Mouse (Mus musculus): ENCODE results near the gene Olig1. TPM values are rescaled to one million over a fixed set of nuclear protein-coding genes. Genes with fewer than 3 reads are reported as not detected.

The Olig1 gene
- total and polyA plus RNA-seq, 2 experiments from 2014 or later = 199 to 249 TPM

- peak overlapping the region; percentile 45 for H3K27ac ChIP-seq
- peaks cover 84% of the 10 kb centered on the region for H3K27me3 ChIP-seq (ENCODE audit: insufficient read depth, low read length)
- peak overlapping the region; percentile 52; the same call in 1 of the 2 replicates for H3K9ac ChIP-seq (replicated peaks; ENCODE audit: low read length)
- TF ChIP-seq CTCF (IDR thresholded peaks at IDR 0.05; ENCODE audit: low read depth) = no peak
- no peak for ATAC-seq
- H3K4me2 ChIP-seq (ENCODE audit: low read depth, low read length) = peak overlapping the region; percentile 38
- 5% methylated on average over 30 of the region's 30 CpGs for WGBS
- peak overlapping the region; percentile 38 for H3K4me3 ChIP-seq (ENCODE audit: low read length)
- no peaks in the 10 kb centered on the region for H3K36me3 ChIP-seq (ENCODE audit: insufficient read depth, low read length)
- DNase-seq (ENCODE audit: low spot score) = no peak
- no peaks in the 10 kb centered on the region for H3K9me3 ChIP-seq (ENCODE audit: low read length)
- H3K4me1 ChIP-seq (ENCODE audit: insufficient read depth, low read length) = peaks cover 8% of the 10 kb centered on the region; the same call in 1 of the 2 replicates
Measured at GRCm38 (mm10) chr16:91228238-91229071, 41.1 kb upstream of the Olig1 start.

DNA sequence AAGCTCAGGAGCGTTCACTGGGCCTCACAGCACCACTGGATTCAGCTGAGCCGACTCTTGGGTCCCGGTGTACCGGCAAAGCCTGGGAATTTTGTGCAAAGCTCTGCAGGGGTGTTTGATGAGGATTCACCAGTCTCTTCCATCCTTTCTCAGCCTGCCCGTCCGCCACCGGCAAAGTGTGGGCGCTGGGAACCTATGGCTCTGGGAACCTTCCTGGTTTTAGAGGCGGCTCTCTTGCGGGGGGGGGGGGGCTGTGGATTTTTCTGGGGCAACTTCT lies 40.6 kb upstream of the Olig1 start:
- H3K36me3 ChIP-seq (ENCODE audit: insufficient read depth, low read length) = no peaks in the 10 kb centered on the region
- H3K9ac ChIP-seq (replicated peaks; ENCODE audit: low read length) = peak overlapping the region; percentile 35; the same call in 1 of the 2 replicates
- peak overlapping the region; percentile 45 for H3K27ac ChIP-seq
- H3K27me3 ChIP-seq (ENCODE audit: insufficient read depth, low read length) = peaks cover 84% of the 10 kb centered on the region
- 1% methylated on average over 10 of the region's 10 CpGs for WGBS
- H3K9me3 ChIP-seq (ENCODE audit: low read length) = no peaks in the 10 kb centered on the region
- peaks cover 8% of the 10 kb centered on the region; the same call in 1 of the 2 replicates for H3K4me1 ChIP-seq (ENCODE audit: insufficient read depth, low read length)
- DNase-seq (ENCODE audit: low spot score) (no peak), ATAC-seq (no peak)
- peak overlapping the region; percentile 38 for H3K4me3 ChIP-seq (ENCODE audit: low read length)
- peak overlapping the region; percentile 38 for H3K4me2 ChIP-seq (ENCODE audit: low read depth, low read length)
- no peak for TF ChIP-seq CTCF (IDR thresholded peaks at IDR 0.05; ENCODE audit: low read depth)

DNA sequence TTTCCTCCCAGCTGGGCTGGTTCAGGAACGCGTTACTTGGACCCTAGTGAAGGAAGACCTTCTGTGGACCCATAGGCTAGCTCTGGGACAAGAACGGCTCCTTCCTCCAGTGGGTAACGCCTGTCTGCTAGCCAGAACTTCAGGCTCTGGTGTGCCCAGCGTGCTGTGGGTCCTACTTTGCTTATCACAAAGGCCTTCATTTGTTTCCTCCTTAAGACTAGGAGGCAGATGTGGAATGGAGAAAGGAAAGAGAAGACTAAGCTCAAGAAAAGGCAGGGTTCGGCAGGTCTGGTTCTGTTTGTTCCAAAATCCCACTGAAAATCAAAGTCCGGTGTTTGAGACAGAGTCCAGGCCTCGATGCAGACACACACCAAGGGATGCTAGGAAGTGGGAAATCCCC lies 39.9 kb upstream of the Olig1 start:
- H3K36me3 ChIP-seq (ENCODE audit: insufficient read depth, low read length) = no peaks in the 10 kb centered on the region
- H3K4me3 ChIP-seq (ENCODE audit: low read length) = peak overlapping the region; percentile 38
- peak overlapping the region; percentile 38 for H3K4me2 ChIP-seq (ENCODE audit: low read depth, low read length)
- DNase-seq (ENCODE audit: low spot score) (no peak), ATAC-seq (no peak)
- peaks cover 8% of the 10 kb centered on the region; the same call in 1 of the 2 replicates for H3K4me1 ChIP-seq (ENCODE audit: insufficient read depth, low read length)
- WGBS = 19% methylated on average over 8 of the region's 8 CpGs
- peak overlapping the region; percentile 35; the same call in 1 of the 2 replicates for H3K9ac ChIP-seq (replicated peaks; ENCODE audit: low read length)
- H3K9me3 ChIP-seq (ENCODE audit: low read length) = no peaks in the 10 kb centered on the region
- TF ChIP-seq CTCF (IDR thresholded peaks at IDR 0.05; ENCODE audit: low read depth) = no peak
- peak overlapping the region; percentile 45; the same call in 1 of the 2 replicates for H3K27ac ChIP-seq
- H3K27me3 ChIP-seq (ENCODE audit: insufficient read depth, low read length) = peaks cover 86% of the 10 kb centered on the region

GRCm38 (mm10) chr16:91231781-91232469 lies 37.6 kb upstream of the Olig1 start:
- Histone ChIP-seq H3K4me3 (ENCODE audit: low read length) (peak overlapping the region; percentile 15), H3K27me3 (ENCODE audit: insufficient read depth, low read length) (peaks cover 92% of the 10 kb centered on the region), H3K9me3 (ENCODE audit: low read length) (no peaks in the 10 kb centered on the region), H3K36me3 (ENCODE audit: insufficient read depth, low read length) (no peaks in the 10 kb centered on the region), H3K27ac (peak overlapping the region; percentile 58; the same call in 1 of the 2 replicates), H3K9ac (replicated peaks; ENCODE audit: low read length) (no peak overlapping the region), H3K4me2 (ENCODE audit: low read depth, low read length) (peak overlapping the region; percentile 37), H3K4me1 (ENCODE audit: insufficient read depth, low read length) (peaks cover 8% of the 10 kb centered on the region; the same call in 1 of the 2 replicates)
- DNase-seq (ENCODE audit: low spot score) = peak; percentile 24
- 0 out of 2 replicates have a peak, but pooled peaks have one; percentile 11 for ATAC-seq
- TF ChIP-seq CTCF (IDR thresholded peaks at IDR 0.05; ENCODE audit: low read depth) = no peak
- WGBS = 3% methylated on average over 26 of the region's 26 CpGs

DNA sequence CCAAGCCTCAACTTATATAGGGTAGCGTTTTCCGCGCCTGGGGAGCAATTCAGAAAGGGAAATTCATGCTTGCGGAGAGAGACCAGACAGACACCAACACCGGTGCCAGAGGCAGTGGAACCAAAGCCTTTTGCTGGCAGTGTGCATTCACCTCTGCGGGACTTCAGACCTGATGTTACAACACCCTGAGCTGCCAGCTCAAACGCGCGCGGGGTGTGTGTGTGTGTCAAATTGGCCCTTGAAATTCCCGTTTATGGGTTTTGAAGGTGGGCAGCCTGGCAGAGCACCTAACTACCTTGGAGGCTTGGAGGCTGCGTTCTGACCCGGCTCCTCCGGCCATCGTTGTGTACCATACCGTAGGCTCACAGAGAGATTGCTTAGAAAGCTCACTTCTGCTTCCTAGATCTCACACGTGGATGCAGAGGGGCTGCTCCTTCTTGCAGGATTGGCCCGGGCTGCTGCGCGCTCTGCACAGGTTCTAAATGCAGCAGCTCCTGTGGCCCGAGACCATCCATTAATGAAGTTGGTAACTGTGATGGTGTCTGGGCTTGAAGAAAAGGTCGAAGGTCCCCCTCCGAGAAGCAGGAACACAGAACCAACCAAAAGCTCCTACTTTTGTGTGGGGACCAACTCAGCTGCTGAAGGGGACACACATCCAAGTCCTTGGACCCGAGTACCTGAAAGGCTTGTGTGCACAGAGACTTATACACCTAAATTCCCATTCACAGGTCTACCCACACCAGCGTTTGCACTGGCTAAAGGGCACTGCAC lies 36.9 kb upstream of the Olig1 start:
- peaks cover 90% of the 10 kb centered on the region for H3K27me3 ChIP-seq (ENCODE audit: insufficient read depth, low read length)
- 4% methylated on average over 25 of the region's 25 CpGs for WGBS
- no peaks in the 10 kb centered on the region for H3K36me3 ChIP-seq (ENCODE audit: insufficient read depth, low read length)
- peak overlapping the region; percentile 37 for H3K4me2 ChIP-seq (ENCODE audit: low read depth, low read length)
- no peak overlapping the region for H3K9ac ChIP-seq (replicated peaks; ENCODE audit: low read length)
- no peaks in the 10 kb centered on the region for H3K9me3 ChIP-seq (ENCODE audit: low read length)
- peak overlapping the region; percentile 15 for H3K4me3 ChIP-seq (ENCODE audit: low read length)
- H3K27ac ChIP-seq = peak overlapping the region; percentile 58
- TF ChIP-seq CTCF (IDR thresholded peaks at IDR 0.05; ENCODE audit: low read depth) = no peak
- peak; percentile 31 for DNase-seq (ENCODE audit: low spot score)
- no peak for ATAC-seq
- H3K4me1 ChIP-seq (ENCODE audit: insufficient read depth, low read length) = peaks cover 8% of the 10 kb centered on the region; the same call in 1 of the 2 replicates

DNA sequence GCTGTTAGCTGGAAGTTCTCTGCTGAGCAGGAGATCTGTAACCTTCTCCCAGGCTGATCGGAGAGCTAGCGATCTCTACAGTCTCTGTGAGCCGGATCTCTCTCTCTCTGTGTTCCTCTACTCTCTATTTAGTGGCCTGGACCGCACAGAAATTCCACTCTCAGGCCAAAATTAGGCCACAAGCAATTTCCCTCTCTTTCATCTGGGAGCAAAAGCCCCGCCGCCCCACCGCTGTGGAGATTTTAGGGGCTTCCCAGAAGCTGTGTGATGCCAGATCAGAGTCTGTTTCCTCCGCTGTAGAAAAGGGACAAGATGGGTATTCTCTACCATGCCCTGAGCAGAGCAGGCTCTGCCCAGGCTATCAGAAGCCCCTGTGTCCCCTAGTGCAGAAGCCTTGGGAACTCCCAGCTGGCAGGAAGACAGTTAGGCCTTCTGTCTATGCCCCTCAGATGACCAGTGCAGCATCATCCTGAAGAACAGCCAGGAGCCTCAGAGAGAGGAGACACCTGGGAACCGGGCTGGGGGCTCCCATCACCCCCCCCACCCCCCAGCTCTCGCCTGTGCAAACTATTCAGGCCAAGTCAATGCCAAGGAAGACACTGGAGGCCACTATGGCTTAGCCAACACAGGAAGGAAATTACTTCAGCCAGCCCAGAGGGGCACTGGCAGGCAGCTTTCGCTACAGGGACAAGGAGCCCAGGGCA lies 36.2 kb upstream of the Olig1 start:
- H3K36me3 ChIP-seq (ENCODE audit: insufficient read depth, low read length) = no peaks in the 10 kb centered on the region

More for the DNA sequence above, 36.2 kb upstream of the Olig1 start:
- TF ChIP-seq CTCF (IDR thresholded peaks at IDR 0.05; ENCODE audit: low read depth) = no peak
- Histone ChIP-seq H3K4me1 (ENCODE audit: insufficient read depth, low read length) (peaks cover 8% of the 10 kb centered on the region; the same call in 1 of the 2 replicates), H3K4me3 (ENCODE audit: low read length) (no peak overlapping the region), H3K4me2 (ENCODE audit: low read depth, low read length) (no peak overlapping the region), H3K27ac (peak overlapping the region; percentile 58), H3K27me3 (ENCODE audit: insufficient read depth, low read length) (peaks cover 95% of the 10 kb centered on the region), H3K9ac (replicated peaks; ENCODE audit: low read length) (no peak overlapping the region), H3K9me3 (ENCODE audit: low read length) (no peaks in the 10 kb centered on the region)
- DNase-seq (ENCODE audit: low spot score) = peak; percentile 51
- ATAC-seq = peak; percentile 79; the same call in 1 of the 2 replicates
- WGBS = 18% methylated on average over 11 of the region's 11 CpGs
